Mouse (Mus musculus) ovary, postnatal 36 days (tissue): ENCODE measurements at regions not wholly inside any gene's neighbourhood (a gene's known extent, or its start where the extent isn't known, plus 50 kb on each side); places are given as distances from the start of the nearest gene placed in this dataset.

Experiments used
- DNase-seq: peaks from one replicate; pipeline ENCODE4 v3.0.0; 2022; ENCODE audit warnings: low spot score, mixed read lengths

DNA sequence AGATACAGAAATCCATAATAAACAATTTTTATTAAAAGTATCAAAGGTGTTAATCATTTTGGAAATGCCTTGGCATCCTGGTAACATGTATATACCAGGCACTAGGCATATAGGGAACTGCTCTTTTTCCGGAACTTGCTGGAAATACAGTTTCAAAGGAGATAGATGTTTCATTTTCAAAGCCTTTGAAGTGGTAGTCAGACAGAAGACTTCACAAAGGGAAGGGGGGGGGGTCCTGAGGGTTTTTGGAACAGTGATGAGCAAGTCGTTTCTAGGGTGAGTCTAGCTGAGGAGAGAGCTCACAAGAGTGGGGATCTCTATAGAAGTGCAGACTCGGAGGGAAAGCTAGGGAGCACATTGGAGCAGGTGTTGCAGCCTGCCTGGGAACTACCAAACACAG lies 73.4 kb upstream of the Nrip1 start:
- DNase-seq = no peak

DNA sequence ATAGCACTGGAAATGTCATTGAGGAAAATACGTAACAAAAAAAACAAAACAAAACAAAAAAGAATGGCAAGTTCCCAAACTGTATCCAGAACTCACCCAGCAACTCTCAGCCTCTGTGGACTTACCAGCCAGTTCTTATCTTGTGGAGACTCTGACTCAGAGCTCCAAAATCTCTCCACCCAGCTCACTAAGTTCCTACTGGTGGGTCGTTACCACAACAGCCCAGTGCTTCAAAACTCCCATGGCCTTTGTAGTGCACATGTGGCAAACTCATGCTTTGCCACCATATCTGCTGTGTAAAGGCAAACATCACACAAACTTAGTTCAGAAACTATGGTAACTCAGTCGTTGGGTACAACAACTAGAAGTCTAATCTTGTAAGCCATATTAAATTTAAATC lies 71.0 kb upstream of the Nrip1 start:
- no peak for DNase-seq

DNA sequence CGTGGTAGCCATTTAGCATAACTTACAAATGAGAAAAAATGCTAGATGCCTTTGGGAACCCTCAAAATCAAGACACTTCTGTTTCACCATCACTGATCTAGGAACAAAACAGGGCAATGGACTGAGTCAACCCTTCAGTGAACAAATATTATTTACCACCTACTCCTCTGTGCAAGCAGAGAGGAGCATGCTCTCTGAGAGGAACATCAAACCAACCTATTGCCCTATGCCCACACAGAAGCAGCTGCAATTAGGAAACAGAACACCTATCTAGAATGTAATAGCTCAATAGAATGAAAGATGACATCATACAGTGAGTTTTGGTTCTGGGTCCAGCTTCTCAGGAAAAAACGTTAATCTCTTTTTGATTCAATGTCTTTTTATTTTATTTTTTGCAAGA lies 69.0 kb upstream of the Nrip1 start:
- DNase-seq = no peak

DNA sequence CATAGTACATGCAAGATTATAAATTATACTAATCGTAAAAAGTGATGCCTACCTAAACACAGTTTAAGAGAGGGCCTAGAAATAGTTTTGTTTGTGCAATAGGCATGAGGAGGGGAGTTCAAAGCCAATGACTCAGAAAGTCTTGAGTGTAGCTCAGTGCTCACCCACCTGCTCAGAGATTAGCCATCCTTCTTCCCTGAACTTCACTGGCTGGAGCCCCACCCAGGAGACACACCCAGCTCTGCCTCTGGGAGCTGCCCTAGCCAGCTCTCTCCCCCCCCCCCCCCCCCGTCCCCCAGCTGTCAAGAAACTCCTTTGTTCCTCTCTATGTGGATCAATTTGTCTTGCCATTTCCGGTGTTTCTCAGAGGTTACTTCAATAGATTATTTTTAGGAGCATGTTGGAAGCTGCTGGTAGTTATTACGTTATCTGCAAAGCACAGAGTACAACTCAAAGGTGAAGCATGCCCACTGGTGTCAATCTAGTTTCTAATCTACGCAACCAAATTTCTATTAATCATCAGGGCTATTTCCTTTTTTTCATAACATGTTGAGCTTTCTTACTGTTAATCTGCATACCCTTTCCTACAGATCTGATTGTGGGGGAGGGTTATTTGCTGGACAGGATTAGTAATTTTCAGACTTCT lies 68.3 kb upstream of the Nrip1 start:
- DNase-seq = no peak

DNA sequence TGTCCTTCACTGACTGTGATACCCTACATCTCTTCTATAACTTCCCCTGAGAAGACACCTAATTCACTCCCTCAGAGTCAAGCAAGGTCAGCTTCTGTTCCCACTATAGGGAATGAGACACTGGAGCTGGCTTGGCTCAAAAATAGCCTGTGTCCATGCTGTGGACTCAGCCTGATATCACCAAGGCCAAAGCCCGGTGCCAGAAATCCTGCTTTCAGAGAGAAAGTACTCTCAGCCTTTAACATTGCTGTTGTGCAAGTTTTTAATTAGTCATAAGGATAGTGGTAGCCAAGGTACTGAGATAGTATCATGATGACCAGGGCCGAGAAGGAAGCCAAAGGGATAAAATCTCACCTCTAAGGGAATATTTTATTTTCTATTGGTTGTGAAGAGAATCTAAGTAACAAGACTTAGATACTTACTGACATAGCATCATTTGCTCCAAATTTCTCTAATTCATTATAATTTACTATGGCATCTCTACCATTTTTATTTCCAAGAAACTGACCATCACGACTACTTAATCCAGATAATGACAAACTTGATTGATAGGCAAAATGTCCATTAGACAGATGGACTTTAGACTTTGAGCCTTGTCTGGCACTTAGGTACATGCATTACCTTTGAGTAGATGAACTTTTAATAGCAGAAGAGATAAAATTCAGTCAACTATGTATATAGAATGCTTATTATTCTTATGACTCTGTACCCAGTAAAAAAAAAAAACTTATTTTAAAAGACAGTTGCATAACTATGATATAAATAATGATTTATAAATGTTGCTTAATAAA lies 64.7 kb upstream of the Nrip1 start:
- peak; percentile 51 for DNase-seq

DNA sequence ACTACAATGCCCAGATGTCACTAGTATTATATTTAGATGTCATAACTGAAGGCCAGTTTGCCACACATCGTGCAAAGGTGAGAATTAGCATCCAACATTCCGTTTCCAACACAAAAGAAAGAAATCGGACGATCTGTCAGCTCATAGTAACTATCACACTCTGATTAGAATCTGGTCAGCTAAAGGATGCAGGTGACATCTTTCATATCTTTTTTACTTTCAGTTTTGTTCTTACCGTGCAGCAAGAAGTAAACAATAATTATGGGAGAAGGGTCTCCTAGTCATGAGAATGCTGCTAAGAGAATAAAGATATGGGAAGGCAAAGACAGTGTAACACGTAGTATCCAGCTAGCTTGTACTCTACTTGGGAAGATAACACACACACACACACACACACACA lies 62.7 kb upstream of the Nrip1 start:
- DNase-seq = no peak

DNA sequence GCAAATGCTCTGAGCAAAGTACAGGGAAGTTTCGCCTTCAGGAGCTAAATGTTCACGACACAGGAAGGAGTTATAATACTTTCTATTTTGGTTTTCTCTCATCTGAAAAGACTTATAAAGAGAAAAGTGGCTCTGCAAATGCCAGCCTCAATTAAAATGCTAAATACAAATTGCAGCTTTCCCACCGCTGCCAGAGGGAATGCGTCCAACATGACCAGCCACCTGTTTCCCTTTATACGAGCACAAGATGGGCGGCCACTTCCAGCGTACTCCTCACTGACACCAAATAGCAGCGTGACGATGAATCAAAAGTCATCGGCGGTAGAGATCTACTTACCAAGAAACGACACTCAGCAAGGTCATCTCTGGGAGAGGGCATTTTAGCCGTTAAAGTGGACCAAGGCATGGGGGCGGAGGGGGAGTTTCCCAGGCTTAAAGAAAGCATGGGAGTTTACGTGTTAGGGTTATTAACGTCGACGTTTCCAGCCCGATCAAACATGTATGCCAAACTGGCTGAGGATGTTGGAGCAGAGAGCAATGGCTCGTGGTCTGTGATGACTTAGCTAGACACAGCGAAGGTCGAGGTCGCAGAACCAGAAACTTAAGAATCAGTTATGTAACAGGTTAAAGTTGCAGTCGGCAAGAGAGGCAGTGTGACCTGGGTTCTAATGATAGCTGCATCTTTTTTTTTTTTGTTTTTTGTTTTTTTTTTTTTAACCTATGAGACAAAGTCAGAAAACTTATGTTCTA lies 59.6 kb upstream of the Nrip1 start:
- DNase-seq = peak; percentile 30

DNA sequence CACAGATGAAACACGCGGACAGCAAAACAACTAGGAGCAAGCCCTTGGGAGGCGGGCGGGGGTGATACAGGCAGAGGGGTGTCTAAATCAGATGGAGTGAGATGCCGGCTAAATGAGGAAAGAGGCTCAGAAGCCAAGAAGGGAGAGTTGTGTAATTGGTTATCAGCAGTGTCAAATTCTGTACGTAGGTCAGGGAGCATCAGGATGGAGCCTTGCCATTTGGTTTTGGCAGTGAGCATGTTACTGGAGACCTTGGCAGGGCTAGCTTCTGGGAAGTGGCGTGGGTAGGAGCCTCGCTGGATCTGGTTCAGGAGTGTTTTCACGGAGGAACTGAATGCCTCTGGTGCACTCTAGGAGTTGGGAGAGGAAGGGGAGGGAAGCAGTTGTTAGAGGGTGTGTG lies 58.7 kb upstream of the Nrip1 start:
- DNase-seq = peak; percentile 70

DNA sequence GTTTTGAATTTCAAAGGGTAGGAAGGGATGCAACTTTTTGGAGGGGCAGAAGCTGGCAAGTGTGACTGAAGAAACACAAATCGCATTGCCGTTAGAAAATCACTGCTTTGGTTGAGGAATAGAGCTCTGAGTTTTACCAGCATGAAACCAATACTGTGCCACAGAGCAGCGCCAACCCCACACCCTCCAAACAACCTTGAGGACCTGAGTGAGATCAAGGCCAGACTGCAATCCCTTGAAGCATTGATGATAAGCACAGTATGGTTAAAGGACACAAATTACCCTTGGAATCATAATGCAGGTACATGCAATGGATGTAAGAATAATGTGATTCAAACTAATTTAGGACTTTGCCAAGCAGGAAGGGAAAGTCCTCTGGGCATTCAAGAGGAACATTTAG lies 55.5 kb upstream of the Nrip1 start:
- no peak for DNase-seq

DNA sequence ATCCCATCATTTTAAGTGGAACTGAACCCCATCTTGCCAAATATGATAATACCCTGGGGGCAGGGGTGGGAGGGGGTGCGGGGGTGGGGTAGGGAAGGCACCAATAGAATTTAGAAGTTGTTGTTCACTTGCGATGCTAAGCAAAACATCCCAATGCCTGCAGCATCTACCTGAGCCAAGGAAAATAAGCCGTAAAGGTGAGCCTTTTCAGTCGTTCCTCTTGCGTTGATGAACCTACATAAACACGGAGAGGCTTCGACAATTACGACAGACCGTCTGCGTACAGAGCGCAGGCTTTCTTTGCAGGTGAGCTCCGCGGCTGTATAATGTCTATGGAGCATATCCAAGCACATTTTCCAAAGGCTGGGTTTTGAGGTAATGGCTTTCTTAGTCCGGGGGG lies 50.3 kb upstream of the Nrip1 start:
- DNase-seq = no peak
